ENCODE assay signal across 8 mouse cellular contexts in genomic region chr1:156310630-156311029, GRCm38 (mm10). TPM values are rescaled to one million over a fixed set of nuclear protein-coding genes. Genes with fewer than 3 reads are reported as not detected.
DNase-seq lines count a peak whose midpoint lies in the region; ATAC-seq and TF ChIP-seq lines count a peak whose summit lies in the region.

TSS of gene Nphs2 (plus strand) at chr1:156310727.

- peak within 1 kb of the TSS; percentile 47 for H3K4me2 ChIP-seq in kidney, postnatal 0 days (ENCODE audit: low read length)
- peak within 1 kb of the TSS; percentile 50 for H3K4me2 ChIP-seq in forebrain, embryonic 12.5 days
- H3K4me2 ChIP-seq in limb, embryonic 14.5 days (replicated peaks; ENCODE audit: low read depth, low read length, severe bottlenecking) = peak within 1 kb of the TSS; percentile 22
- H3K4me2 ChIP-seq in neural tube, embryonic 13.5 days = peak within 1 kb of the TSS; percentile 46

- peak; percentile 34 for DNase-seq in kidney, postnatal 0 days (ENCODE audit: low spot score)
- no peak for DNase-seq in kidney, adult 8-10 months
- DNase-seq in limb, embryonic 14.5 days (ENCODE audit: low spot score) = no peak
- no peak for DNase-seq in urinary bladder, adult 2 months (ENCODE audit: low spot score)
- no peak for DNase-seq in right cerebral cortex, postnatal 36 days (ENCODE audit: low spot score in 2 of 2)
- DNase-seq in cerebellum, adult 8-10 months = no peak

- peak within 1 kb of the TSS; percentile 25 for H3K4me3 ChIP-seq in kidney, postnatal 0 days (replicated peaks; ENCODE audit: low read depth, low read length)
- peak within 1 kb of the TSS; percentile 28 for H3K4me3 ChIP-seq in forebrain, embryonic 12.5 days (replicated peaks)
- peak within 1 kb of the TSS; percentile 0 for H3K4me3 ChIP-seq in limb, embryonic 14.5 days (replicated peaks; ENCODE audit: low read length)
- peak within 1 kb of the TSS; percentile 15 for H3K4me3 ChIP-seq in neural tube, embryonic 13.5 days

- no peak for TF ChIP-seq CTCF in kidney, postnatal 0 days (IDR thresholded peaks at IDR 0.05; ENCODE audit: low read depth)

- H3K36me3 ChIP-seq in kidney, postnatal 0 days (ENCODE audit: insufficient read depth, low read length) = no peaks in the 10 kb centered on the region
- no peaks in the 10 kb centered on the region for H3K36me3 ChIP-seq in forebrain, embryonic 12.5 days (replicated peaks)
- H3K36me3 ChIP-seq in limb, embryonic 14.5 days (ENCODE audit: control insufficient read depth, insufficient read depth, low read length) = no peaks in the 10 kb centered on the region
- H3K36me3 ChIP-seq in neural tube, embryonic 13.5 days = no peaks in the 10 kb centered on the region

- H3K27ac ChIP-seq in kidney, postnatal 0 days = no peak within 1 kb of the TSS; the same call in 1 of the 2 replicates
- no peak within 1 kb of the TSS for H3K27ac ChIP-seq in forebrain, embryonic 12.5 days
- no peak within 1 kb of the TSS for H3K27ac ChIP-seq in limb, embryonic 14.5 days (replicated peaks; ENCODE audit: low read depth, low read length)
- H3K27ac ChIP-seq in neural tube, embryonic 13.5 days (replicated peaks) = no peak within 1 kb of the TSS

- peak within 1 kb of the TSS; percentile 20; the same call in 1 of the 2 replicates for H3K9ac ChIP-seq in kidney, postnatal 0 days (ENCODE audit: low read depth, low read length)
- H3K9ac ChIP-seq in forebrain, embryonic 12.5 days = peak within 1 kb of the TSS; percentile 40
- H3K9ac ChIP-seq in limb, embryonic 14.5 days (ENCODE audit: low read depth, low read length, severe bottlenecking) = no peak within 1 kb of the TSS
- peak within 1 kb of the TSS; percentile 35; the same call in 1 of the 2 replicates for H3K9ac ChIP-seq in neural tube, embryonic 13.5 days

- H3K27me3 ChIP-seq in kidney, postnatal 0 days (ENCODE audit: insufficient read depth, low read length) = peaks cover 14% of the 10 kb centered on the region; the same call in 1 of the 2 replicates
- H3K27me3 ChIP-seq in forebrain, embryonic 12.5 days = peaks cover 50% of the 10 kb centered on the region
- peaks cover 32% of the 10 kb centered on the region for H3K27me3 ChIP-seq in limb, embryonic 14.5 days (ENCODE audit: control insufficient read depth, insufficient read depth, low read length)
- peaks cover 45% of the 10 kb centered on the region for H3K27me3 ChIP-seq in neural tube, embryonic 13.5 days

- ATAC-seq in kidney, postnatal 0 days (replicated peaks; ENCODE audit: low FRiP score, low read depth) = 0 out of 2 replicates have a peak, but pooled peaks have one; percentile 36
- no peak for ATAC-seq in forebrain, embryonic 12.5 days (ENCODE audit: low FRiP score)
- no peak for ATAC-seq in limb, embryonic 14.5 days (ENCODE audit: low FRiP score, low read depth)
- no peak for ATAC-seq in neural tube, embryonic 13.5 days (ENCODE audit: low read depth)

- TF ChIP-seq POLR2A in limb, embryonic 14.5 days (IDR thresholded peaks at IDR 0.05; ENCODE audit: borderline replicate concordance, extremely low read depth, insufficient read depth, insufficient read length) = no peak

- no peaks in the 10 kb centered on the region for H3K4me1 ChIP-seq in kidney, postnatal 0 days (replicated peaks; ENCODE audit: insufficient read depth, low read length)
- H3K4me1 ChIP-seq in forebrain, embryonic 12.5 days = peaks cover 6% of the 10 kb centered on the region
- no peaks in the 10 kb centered on the region for H3K4me1 ChIP-seq in limb, embryonic 14.5 days (ENCODE audit: control insufficient read depth, insufficient read depth, low read length)
- H3K4me1 ChIP-seq in neural tube, embryonic 13.5 days (replicated peaks) = peaks cover 6% of the 10 kb centered on the region

- WGBS in kidney, postnatal 0 days = 4% methylated on average over 29 of the region's 29 CpGs
- 3% methylated on average over 29 of the region's 29 CpGs for WGBS in forebrain, embryonic 12.5 days
- WGBS in limb, embryonic 14.5 days = 7% methylated on average over 29 of the region's 29 CpGs
- 4% methylated on average over 29 of the region's 29 CpGs for WGBS in neural tube, embryonic 13.5 days

- no peaks in the 10 kb centered on the region for H3K9me3 ChIP-seq in kidney, postnatal 0 days (replicated peaks; ENCODE audit: low read length)
- no peaks in the 10 kb centered on the region for H3K9me3 ChIP-seq in forebrain, embryonic 12.5 days
- no peaks in the 10 kb centered on the region for H3K9me3 ChIP-seq in limb, embryonic 14.5 days (ENCODE audit: control insufficient read depth, low read length)
- no peaks in the 10 kb centered on the region for H3K9me3 ChIP-seq in neural tube, embryonic 13.5 days

RNA-seq across cellular contexts. Expression of gene Nphs2, which starts in this region (rescaled TPM):
- 62.5 and 64.3 TPM in 2 replicates for polyA plus RNA-seq in kidney, postnatal 0 days (2015; fragmentation: Nextera tagmentation; extraction: Ambion mirVana)
- 0.08 and 0.23 TPM in 2 replicates for polyA plus RNA-seq in forebrain, embryonic 12.5 days (2016; fragmentation: Nextera tagmentation; extraction: Ambion mirVana)
- 0.03 and 0.08 TPM in 2 replicates for polyA plus RNA-seq in limb, embryonic 14.5 days (2012; rRNA removed)
- 0.10 and 0.23 TPM in 2 replicates for polyA plus RNA-seq in limb, embryonic 14.5 days (2014; fragmentation: Nextera tagmentation; extraction: Ambion mirVana)
- polyA plus RNA-seq in neural tube, embryonic 13.5 days (2015; fragmentation: Nextera tagmentation; extraction: Ambion mirVana) = 0.06 TPM in 1 of 2 replicates, not detected in the other
- polyA plus RNA-seq in urinary bladder, adult 2 months (2012; rRNA removed) = 0.03 and 0.07 TPM in 2 replicates

Comparison
In these comparisons a context has a peak if more than half of its experiments do, and no peak if none do; other contexts are left out.
1. RNA of gene Nphs2 (polyA plus RNA-seq): 62.5 to 64.3 TPM in kidney, postnatal 0 days; 0.08 to 0.23 TPM in forebrain, embryonic 12.5 days, 0.03 to 0.23 TPM in limb, embryonic 14.5 days, 0.06 TPM in neural tube, embryonic 13.5 days and 0.03 to 0.07 TPM in urinary bladder, adult 2 months; every median in the first group is over 10 times any median in the second.
2. Peak in every context shown above with its lines, with median percentiles within 50 percentile points of each other: H3K4me2 ChIP-seq and H3K4me3 ChIP-seq.